Mouse (Mus musculus) splenic B cell, adult 2 months (primary cell): ENCODE measurements around the gene Trim72.

Source experiments
- DNase-seq: peaks from one replicate; pipeline ENCODE4 v3.0.0-alpha.2; 2011; ENCODE audit warnings: low read depth, low spot score
- H3K27me3 ChIP-seq: 2 replicates; pipeline ENCODE4 v1.6.1; 2012; ENCODE audit warnings: mild to moderate bottlenecking, low read length, moderate library complexity, mixed read lengths; ENCODE audit not compliant: control insufficient read depth, poor library complexity, insufficient read depth, severe bottlenecking
- H3K36me3 ChIP-seq: 2 replicates; pipeline ENCODE4 v1.6.1; 2012; ENCODE audit warnings: mild to moderate bottlenecking, low read length, moderate library complexity, mixed read lengths; ENCODE audit not compliant: control insufficient read depth, poor library complexity, insufficient read depth, severe bottlenecking

The Trim72 gene

GRCm38 (mm10) chr7:128057860-128058259 is 54.1 kb downstream of the Trim72 start:
- Histone ChIP-seq H3K27me3 (no peaks in the 10 kb centered on the region), H3K36me3 (no peaks in the 10 kb centered on the region)
- DNase-seq = no peak

GRCm38 (mm10) chr7:128058576-128058975 is 54.8 kb downstream of the Trim72 start:
- Histone ChIP-seq H3K27me3 (no peaks in the 10 kb centered on the region), H3K36me3 (no peaks in the 10 kb centered on the region)
- no peak for DNase-seq

- no peaks in the 10 kb centered on the region for H3K36me3 ChIP-seq
- H3K27me3 ChIP-seq = no peaks in the 10 kb centered on the region
- DNase-seq = no peak
These were observed 55.3 kb downstream of the Trim72 start for GRCm38 (mm10) chr7:128059091-128059490.
